Mouse (Mus musculus) heart, postnatal 25 days (tissue): ENCODE measurements around the gene Hnf4a. TPM values are rescaled to one million over a fixed set of nuclear protein-coding genes. Genes with fewer than 3 reads are reported as not detected.
A peak's percentile ranks its signal among the peaks of the same experiment; 100 is the strongest.

ENCODE experiments used
- DNase-seq: peaks from one replicate; pipeline ENCODE4 v3.0.0; 2022; ENCODE audit warnings: low spot score
- intact Hi-C: fragments of 180-260 bp; cut with DNase I; formaldehyde crosslinking; loops from one replicate; pipeline ENCODE4 v1.15.1; 2025
- total RNA-seq, 2 experiments: library from RNA; stranded (reverse); gene quantifications; 2 replicates each; pipeline ENCODE4 v1.2.3; 2021

The Hnf4a gene
- total RNA-seq, 2 experiments from 2014 or later = not detected

- no peak for DNase-seq
- intact Hi-C loops = no loop called here
Observed at GRCm38 (mm10) chr2:163584088-163584426, 77.4 kb downstream of the Hnf4a start.

DNA sequence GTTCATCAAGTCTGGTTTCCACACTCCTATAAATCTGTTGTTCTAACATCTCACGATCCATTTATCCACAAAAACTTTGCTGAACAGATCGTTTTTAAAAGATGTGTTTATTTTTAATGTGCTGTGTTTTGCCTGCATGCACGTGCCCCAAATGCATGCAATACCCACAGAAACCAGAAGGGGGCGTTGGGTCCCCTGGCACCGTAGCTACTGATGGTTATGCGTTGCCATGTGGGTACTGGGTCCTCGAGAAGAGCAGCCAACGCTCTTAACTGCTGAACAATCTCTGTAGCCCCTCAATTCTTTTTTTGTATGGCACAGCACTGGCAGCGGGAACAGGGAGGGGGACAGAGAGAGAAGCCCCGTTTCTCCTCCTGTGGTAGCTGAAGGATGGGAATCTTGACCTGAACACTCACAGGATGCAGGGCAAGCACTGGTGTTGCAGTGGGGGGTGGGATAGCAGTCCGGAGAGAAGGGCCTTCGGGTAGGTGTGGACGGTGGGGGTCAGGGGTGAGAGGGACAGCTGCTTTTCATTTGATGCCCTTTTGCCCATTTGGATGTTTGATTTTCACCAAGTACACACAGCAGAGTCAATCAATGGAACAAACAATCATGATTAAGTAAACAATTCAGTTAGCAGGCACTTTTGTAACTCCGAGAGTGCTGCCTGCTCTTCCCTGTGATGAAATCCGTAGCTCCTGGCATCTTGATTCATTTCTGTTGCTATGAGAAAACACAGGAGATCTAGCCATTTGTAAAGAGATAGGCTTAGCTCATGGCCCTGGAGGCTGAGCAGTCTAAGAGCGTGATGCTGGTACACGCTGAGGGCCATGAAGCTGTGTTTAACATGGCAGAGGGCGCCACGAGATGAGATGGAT, 80.0 kb downstream of the Hnf4a start:
- no peak for DNase-seq
- intact Hi-C loops = no loop called here

GRCm38 (mm10) chr2:163587506-163587905, 80.9 kb downstream of the Hnf4a start:
- DNase-seq = no peak
- intact Hi-C loops = no loop called here

GRCm38 (mm10) chr2:163590211-163590610, 83.6 kb downstream of the Hnf4a start:
- intact Hi-C loops = no loop called here
- DNase-seq = no peak

GRCm38 (mm10) chr2:163590996-163591395, 84.4 kb downstream of the Hnf4a start:
- no peak for DNase-seq
- intact Hi-C loops = no loop called here

- intact Hi-C loops = no loop called here
- DNase-seq = no peak
Observed at GRCm38 (mm10) chr2:163592084-163592483, 85.5 kb downstream of the Hnf4a start.

GRCm38 (mm10) chr2:163593636-163594282, 87.2 kb downstream of the Hnf4a start:
- intact Hi-C loops = no loop called here

DNA sequence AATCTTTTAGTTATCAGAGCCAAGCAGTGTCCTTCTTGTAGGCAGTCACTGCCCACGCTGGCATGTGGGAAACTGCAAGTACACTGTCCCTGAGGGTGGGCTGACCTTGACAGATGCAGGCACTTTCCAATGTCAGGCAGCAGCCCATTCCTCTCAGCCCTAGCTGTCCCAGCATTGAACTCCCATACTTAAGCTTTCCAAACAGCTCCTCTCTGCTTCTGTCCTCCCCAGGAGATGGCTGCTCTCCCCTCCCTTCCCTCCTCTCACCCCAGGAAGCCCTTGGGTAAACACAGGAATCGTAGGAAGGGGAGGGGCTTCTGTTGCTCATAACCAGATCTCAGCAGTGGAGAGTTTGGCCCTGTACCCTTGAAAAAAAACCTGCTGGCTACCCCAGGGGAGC, 88.5 kb downstream of the Hnf4a start:
- peak; percentile 19 for DNase-seq
- intact Hi-C loops = no loop called here

More at GRCm38 (mm10) chr2:163593636-163594282, 87.2 kb downstream of the Hnf4a start:
- DNase-seq = no peak

- intact Hi-C loops = no loop called here
- DNase-seq = peak; percentile 74
Observed at GRCm38 (mm10) chr2:163596057-163596872, 89.7 kb downstream of the Hnf4a start.

- intact Hi-C loops = no loop called here
- no peak for DNase-seq
Observed at GRCm38 (mm10) chr2:163596873-163597155, 90.2 kb downstream of the Hnf4a start.

- intact Hi-C loops = no loop called here
- DNase-seq = no peak
Observed at GRCm38 (mm10) chr2:163597661-163598060, 91.1 kb downstream of the Hnf4a start.

DNA sequence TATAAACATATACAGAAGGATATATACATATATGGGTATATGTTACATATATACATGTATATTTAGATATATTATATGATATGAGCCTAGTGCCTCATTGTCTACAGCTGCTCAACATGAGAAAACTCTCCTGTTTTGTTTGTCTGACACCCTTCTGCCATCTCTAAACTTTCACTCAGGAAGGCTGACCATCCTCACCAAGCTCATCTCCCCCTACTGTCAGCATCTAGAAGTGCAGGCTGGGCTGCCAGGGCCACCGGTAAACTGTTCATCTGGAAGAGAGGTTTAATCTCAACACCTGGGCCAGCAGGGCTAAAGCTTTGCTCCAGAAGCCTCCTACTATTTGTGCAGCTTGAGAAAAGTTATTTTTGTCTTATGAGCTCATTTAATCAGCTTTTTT, 92.6 kb downstream of the Hnf4a start:
- intact Hi-C loops = no loop called here
- DNase-seq = no peak

- DNase-seq = no peak
- intact Hi-C loops = loop anchor here (2.0 to 10.0 kb wide), 3 partner anchors 36 to 184 kb away; no protein-coding TSS in a partner anchor
Observed at GRCm38 (mm10) chr2:163601066-163601465, 94.5 kb downstream of the Hnf4a start.

GRCm38 (mm10) chr2:163601712-163602100, 95.1 kb downstream of the Hnf4a start:
- intact Hi-C loops = loop anchor here (2.0 to 10.0 kb wide), 4 partner anchors 36 to 183 kb away; no protein-coding TSS in a partner anchor
- no peak for DNase-seq

- DNase-seq = peak; percentile 83
- intact Hi-C loops = loop anchor here (2.0 to 10.0 kb wide), 3 partner anchors 35 to 182 kb away; no protein-coding TSS in a partner anchor
Observed at GRCm38 (mm10) chr2:163602101-163602971, 95.7 kb downstream of the Hnf4a start, which contains the start of gene Ttpal. Gene Ttpal, plus strand, starts transcription at chr2:163602314.

DNA sequence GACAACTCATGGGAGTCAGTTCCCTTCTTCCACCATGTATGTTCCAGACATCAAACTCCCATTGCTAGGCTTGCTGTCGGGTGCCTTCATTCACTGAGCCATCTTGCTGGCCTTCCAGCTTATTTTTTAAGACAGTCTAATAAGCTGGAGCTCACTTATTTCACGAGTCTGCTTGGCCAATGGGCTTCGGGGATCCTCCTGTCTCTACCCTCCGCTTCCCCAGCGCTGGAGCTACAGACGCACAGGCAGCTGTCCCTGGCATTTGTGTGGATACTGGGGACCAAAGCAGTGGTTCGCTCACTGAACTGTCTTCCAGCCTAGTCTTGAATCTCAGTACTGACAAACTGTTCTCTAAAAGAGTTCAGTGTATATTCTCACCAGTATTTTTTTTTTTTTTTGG, 99.6 kb downstream of the Hnf4a start:
- no peak for DNase-seq
- intact Hi-C loops = loop anchor here (10.0 kb wide), 1 partner anchor 179 kb away; no protein-coding TSS in a partner anchor

GRCm38 (mm10) chr2:163608008-163608407, 101.4 kb downstream of the Hnf4a start:
- no peak for DNase-seq
- intact Hi-C loops = loop anchor here (10.0 kb wide), 1 partner anchor 177 kb away; no protein-coding TSS in a partner anchor

DNA sequence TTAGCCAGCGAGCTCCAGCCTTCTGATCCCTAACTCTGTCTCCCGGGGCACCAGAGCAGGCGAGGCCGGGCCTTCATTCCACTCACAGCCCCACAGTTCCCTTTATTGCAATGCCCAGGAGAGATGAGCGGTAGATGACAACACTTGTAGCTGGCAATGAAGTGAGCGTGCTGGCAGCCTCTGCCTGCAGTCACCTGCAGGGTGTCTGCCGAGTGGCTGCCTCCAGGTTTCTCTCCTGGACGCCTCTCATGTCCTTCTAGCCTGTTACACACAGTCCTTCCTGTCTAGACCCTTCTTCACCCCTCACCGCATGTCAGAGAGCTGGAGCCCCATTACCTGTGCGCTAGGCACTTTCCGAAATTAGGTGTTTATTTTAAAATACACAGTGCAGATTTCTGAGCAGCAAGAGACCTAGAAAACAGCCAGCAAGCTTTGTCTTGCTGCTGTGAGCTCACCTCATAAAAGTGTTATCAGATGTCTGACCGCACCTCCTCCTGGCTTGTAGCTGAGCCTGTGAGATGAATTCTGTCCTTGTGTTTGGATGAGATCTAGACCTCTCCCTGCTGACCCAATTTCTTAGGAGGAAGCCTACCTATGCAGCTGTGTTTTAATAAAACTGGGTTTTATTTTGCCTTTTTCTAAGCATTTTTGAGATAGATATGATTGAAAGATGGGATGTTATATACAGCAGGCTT, 102.8 kb downstream of the Hnf4a start:
- intact Hi-C loops = loop anchor here (10.0 kb wide), 1 partner anchor 175 kb away; no protein-coding TSS in a partner anchor
- DNase-seq = no peak

DNA sequence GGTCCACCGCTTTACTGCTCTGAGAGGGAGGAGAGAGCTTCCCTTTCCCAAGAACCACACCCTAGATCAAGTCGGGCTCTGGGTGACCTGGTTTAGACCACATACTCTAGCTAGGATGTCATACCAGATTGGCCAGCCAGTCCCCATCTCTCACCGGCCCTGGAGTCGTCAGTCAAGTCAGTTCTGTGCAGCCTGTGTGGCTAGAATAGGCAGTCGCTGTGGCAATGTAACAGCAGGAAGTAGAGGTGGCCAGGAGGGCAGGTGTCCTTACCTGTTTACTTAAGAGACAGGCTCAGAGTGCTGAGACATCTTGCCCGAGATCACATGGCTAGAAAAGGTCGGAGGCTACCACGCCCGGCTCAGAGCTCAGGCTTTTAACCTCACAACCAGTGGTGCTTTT, 104.6 kb downstream of the Hnf4a start:
- intact Hi-C loops = no loop called here
- DNase-seq = no peak
